Mouse (Mus musculus): Measurements from ENCODE around the gene Pcif1. TPM values are rescaled to one million over a fixed set of nuclear protein-coding genes. Genes with fewer than 3 reads are reported as not detected.

Pcif1 gene
- 2.8 TPM for polyA plus RNA-seq (2014; fragmentation: Illumina TruSeq; extraction: RNeasy Lipid Tissue Mini Kit (QIAGEN cat#74804); ENCODE audit: low read depth, low replicate concordance)

DNA sequence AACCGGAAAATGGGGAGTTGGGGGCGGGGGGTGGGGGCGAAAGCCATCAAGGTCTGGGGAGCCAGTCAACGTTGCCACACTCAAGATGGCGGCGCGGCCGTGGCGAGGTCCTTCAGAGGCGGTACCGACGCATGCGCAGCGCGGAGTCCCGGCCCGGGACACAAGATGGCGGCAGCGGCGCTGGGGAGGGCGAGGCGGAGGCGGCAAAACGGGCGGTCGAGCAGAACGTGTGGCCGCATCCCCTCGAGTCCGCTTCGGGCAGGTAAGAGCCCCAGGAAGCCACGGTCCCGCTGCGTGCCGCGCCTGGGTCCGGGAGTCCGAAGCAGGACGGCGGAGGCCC is at the start of gene Pcif1:
TSS of gene Pcif1 (plus strand) at position 77 of the 340 bp plus-strand sequence.

DNA sequence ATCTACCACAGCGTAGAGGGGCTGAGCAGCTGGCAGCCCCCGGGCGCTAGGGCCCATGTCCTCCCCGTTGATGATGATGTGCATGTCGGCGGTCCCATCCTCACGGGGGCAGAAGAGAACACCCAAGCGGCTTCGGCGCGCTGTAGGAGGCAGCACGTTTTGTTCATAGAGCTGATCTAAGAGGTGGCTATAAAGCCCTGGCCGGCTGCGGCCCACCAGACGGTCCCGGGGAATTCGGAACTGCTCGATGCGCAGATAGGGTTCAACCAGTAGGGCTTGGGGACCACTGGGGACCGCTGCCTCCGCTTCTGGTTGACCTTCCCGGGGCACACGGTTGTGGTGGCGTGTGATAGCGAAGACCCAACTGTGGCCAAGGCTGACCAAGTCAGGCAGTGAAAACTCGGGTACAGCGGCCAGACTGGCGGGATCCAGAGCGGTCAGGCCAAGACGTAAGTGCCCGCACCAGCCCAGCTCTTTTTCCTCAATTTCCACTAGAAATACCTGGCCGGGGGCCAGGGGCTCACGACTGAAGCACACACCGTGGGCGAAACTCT is 46.3 kb upstream of the Pcif1 start, which contains the start of gene Ctsa:
TSS of gene Ctsa (plus strand) at position 126 of the 554 bp plus-strand sequence.

DNA sequence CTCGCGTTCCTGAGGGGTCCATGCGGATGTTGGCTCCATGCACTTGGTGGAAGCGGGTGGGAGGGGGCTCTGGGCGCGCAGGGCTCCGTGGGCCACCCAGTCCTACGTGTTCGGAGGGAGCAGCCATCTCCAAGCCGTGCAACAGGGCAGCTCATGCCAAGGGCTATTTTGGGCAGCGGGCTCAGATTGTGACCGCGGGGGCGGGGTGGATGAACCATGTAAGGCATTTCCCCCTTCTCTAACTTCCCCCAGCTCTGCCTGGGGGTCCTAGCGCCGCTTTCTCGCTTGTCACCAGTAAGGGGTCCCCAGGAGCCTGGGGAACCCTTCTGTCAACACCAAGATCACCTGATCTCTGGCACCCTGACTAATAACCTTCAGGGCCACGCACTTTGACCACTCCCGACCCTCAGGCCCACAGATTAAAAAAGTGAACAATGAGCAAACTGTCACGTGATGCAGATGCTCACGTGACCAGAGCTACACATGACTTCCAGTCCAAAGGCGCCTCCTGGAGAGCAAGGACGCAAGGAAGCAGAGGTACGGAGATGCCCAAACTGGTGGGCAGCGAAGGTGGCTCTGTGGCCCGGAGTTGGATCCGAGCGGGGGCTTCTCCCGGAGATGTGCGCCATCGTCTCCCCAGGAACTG is 45.7 kb upstream of the Pcif1 start, which contains the start of gene Neurl2:
TSS of gene Neurl2 (minus strand) at position 143 of the 646 bp plus-strand sequence.

DNA sequence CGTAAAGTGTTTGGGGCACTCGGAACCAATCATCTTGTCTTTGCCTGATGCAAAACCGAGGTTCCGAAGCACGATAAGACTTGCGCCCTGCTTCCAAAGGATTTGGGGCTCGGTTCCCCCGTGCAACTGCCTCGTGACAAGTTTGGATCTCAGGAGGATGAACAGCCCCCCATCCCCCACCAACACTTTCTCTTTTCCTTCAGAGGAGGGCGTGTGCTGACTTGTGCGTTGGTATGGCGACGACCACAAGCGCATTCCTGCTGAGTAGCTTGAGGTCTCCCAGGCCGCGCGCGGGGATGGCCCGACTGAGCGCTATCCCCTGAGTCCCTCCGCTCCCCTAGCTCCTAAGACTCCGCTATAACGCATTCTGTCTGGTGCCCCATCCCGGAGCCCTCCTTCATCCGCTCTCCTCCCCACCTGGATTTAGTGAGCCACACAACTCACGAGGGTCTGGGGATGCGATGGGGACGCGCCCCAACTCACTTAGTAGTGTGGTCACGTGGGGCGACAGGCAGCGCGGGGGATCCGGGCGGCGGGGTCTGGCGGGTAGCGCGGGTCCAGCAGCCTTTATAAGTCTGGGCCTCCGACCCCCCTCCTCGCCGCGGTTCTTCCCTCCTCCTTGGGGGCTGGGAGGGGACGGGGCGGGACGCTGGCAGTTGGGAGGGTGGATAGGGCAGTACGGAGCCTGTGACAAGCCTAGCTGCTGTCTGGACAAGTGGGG is 21.8 kb upstream of the Pcif1 start, which contains the start of gene Pltp:
TSS of gene Pltp (minus strand) at position 611 of the 721 bp plus-strand sequence.

DNA sequence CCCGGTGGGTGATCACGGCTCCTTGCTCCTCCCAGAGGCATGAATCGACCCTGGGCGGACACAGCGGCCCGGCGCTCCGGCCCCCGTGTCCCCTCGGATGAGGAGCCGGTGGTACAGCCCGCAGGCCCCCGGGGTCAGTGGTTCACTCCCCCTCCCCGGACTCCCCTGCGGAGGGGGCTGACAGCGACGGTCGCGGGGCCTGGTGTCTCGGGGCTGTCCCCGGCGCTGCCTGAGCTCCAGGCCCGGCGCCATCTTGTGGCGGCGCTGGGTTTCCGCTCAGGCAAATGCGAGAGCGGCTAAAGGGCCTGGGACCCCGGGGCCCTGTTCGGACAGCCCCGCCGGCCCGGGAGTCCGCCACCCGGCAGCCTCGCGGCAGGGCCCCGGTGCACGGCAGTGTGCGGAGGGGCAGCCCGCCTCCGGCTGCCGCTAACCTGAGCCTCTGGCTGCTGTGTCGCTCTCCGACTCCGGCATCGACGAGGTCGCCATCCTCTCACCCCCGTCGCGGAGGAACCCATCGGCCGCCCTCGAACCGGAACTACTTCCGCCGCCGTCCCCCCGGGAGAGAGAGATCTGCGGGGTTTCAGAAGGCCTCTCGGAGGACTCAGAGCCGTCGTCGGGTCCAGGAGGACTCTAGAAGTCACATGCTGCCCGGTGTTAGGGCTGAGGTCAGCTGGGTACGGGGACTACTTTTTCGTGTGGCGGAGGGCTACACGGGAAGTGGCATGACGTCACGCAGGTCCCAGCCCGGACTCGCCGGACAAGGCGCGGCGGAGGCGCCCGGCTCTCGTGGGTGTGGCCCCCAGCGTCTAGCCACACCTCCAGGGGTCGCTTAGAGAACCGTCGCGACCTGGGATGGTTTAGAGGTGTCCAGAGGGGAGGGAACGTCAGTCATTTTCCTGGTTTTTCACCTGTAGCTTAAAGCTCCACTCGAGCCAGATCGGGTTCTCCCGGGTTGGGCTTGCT is 32.3 kb downstream of the Pcif1 start, which contains the start of gene Zfp335:
TSS of gene Zfp335 (minus strand) at position 672 of the 963 bp plus-strand sequence.

DNA sequence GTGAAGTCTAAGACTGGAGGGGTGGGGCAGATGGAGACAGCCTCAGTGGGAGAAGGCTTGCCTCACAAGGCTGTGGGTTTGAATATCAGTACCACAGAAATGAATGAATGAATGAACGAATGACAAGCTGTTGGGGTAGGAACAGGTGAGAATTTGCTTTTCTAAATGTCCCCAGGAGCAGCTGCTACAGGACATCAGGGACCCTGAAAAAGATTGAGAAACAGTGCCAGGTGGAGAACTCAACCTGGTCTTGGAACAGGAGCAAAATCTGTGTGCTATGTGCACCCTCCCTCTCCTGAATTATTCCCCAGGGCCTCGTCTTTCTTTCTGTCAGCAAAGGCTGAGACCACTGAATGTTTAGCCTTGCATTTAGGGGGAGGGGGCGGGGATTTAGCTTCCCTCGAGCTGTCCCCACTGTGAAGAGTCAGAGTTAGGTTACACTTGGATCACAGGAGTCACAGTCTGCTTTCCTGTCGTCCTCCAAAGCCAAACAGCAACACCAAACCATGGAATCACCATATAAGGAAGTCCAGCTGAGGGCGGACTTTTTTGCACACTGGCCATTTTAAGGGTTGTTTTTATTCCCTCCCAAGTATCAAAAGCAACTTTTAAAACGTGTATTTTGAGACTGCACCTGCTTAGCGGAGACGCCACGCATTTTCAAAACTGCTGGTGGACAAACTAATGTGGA is 61.2 kb downstream of the Pcif1 start, which contains the start of gene Mmp9:
TSS of gene Mmp9 (plus strand) at position 641 of the 691 bp plus-strand sequence.

Other genes with a start within 250 kb of the Pcif1 start
- gene Wfdc16, start 240.5 kb upstream of the Pcif1 start, polyA plus RNA-seq (2014; fragmentation: Illumina TruSeq; extraction: RNeasy Lipid Tissue Mini Kit (QIAGEN cat#74804); ENCODE audit: low read depth, low replicate concordance) = 2.0 TPM
- gene Wfdc10, start 223.3 kb upstream of the Pcif1 start, polyA plus RNA-seq (2014; fragmentation: Illumina TruSeq; extraction: RNeasy Lipid Tissue Mini Kit (QIAGEN cat#74804); ENCODE audit: low read depth, low replicate concordance) = 15.1 TPM
- not detected for gene Wfdc9, start 222.7 kb upstream of the Pcif1 start, polyA plus RNA-seq (2014; fragmentation: Illumina TruSeq; extraction: RNeasy Lipid Tissue Mini Kit (QIAGEN cat#74804); ENCODE audit: low read depth, low replicate concordance)
- gene Wfdc11, start 205.2 kb upstream of the Pcif1 start, polyA plus RNA-seq (2014; fragmentation: Illumina TruSeq; extraction: RNeasy Lipid Tissue Mini Kit (QIAGEN cat#74804); ENCODE audit: low read depth, low replicate concordance) = not detected
- gene Wfdc13, start 194.2 kb upstream of the Pcif1 start, polyA plus RNA-seq (2014; fragmentation: Illumina TruSeq; extraction: RNeasy Lipid Tissue Mini Kit (QIAGEN cat#74804); ENCODE audit: low read depth, low replicate concordance) = 2.2 TPM
- gene Spint4, start 180.8 kb upstream of the Pcif1 start, polyA plus RNA-seq (2014; fragmentation: Illumina TruSeq; extraction: RNeasy Lipid Tissue Mini Kit (QIAGEN cat#74804); ENCODE audit: low read depth, low replicate concordance) = not detected
- 8.1 TPM for gene Spint5, start 164.0 kb upstream of the Pcif1 start, polyA plus RNA-seq (2014; fragmentation: Illumina TruSeq; extraction: RNeasy Lipid Tissue Mini Kit (QIAGEN cat#74804); ENCODE audit: low read depth, low replicate concordance)
- 11.3 TPM for gene Wfdc3, start 133.4 kb upstream of the Pcif1 start, polyA plus RNA-seq (2014; fragmentation: Illumina TruSeq; extraction: RNeasy Lipid Tissue Mini Kit (QIAGEN cat#74804); ENCODE audit: low read depth, low replicate concordance)
- gene Dnttip1, start 133.3 kb upstream of the Pcif1 start, polyA plus RNA-seq (2014; fragmentation: Illumina TruSeq; extraction: RNeasy Lipid Tissue Mini Kit (QIAGEN cat#74804); ENCODE audit: low read depth, low replicate concordance) = 5.0 TPM
- gene Ube2c, start 109.4 kb upstream of the Pcif1 start, polyA plus RNA-seq (2014; fragmentation: Illumina TruSeq; extraction: RNeasy Lipid Tissue Mini Kit (QIAGEN cat#74804); ENCODE audit: low read depth, low replicate concordance) = 11.9 TPM
- gene Tnnc2, start 99.3 kb upstream of the Pcif1 start, polyA plus RNA-seq (2014; fragmentation: Illumina TruSeq; extraction: RNeasy Lipid Tissue Mini Kit (QIAGEN cat#74804); ENCODE audit: low read depth, low replicate concordance) = not detected
- gene Snx21, start 93.5 kb upstream of the Pcif1 start, polyA plus RNA-seq (2014; fragmentation: Illumina TruSeq; extraction: RNeasy Lipid Tissue Mini Kit (QIAGEN cat#74804); ENCODE audit: low read depth, low replicate concordance) = 1.4 TPM
- 1.3 TPM for gene Acot8, start 74.4 kb upstream of the Pcif1 start, polyA plus RNA-seq (2014; fragmentation: Illumina TruSeq; extraction: RNeasy Lipid Tissue Mini Kit (QIAGEN cat#74804); ENCODE audit: low read depth, low replicate concordance)
- 14.7 TPM for gene Zswim3, start 74.2 kb upstream of the Pcif1 start, polyA plus RNA-seq (2014; fragmentation: Illumina TruSeq; extraction: RNeasy Lipid Tissue Mini Kit (QIAGEN cat#74804); ENCODE audit: low read depth, low replicate concordance)
- gene Zswim1, start 56.6 kb upstream of the Pcif1 start, polyA plus RNA-seq (2014; fragmentation: Illumina TruSeq; extraction: RNeasy Lipid Tissue Mini Kit (QIAGEN cat#74804); ENCODE audit: low read depth, low replicate concordance) = 6.0 TPM
- gene Spata25, start 50.8 kb upstream of the Pcif1 start, polyA plus RNA-seq (2014; fragmentation: Illumina TruSeq; extraction: RNeasy Lipid Tissue Mini Kit (QIAGEN cat#74804); ENCODE audit: low read depth, low replicate concordance) = 15.7 TPM
- gene Ctsa, start 46.4 kb upstream of the Pcif1 start, polyA plus RNA-seq (2014; fragmentation: Illumina TruSeq; extraction: RNeasy Lipid Tissue Mini Kit (QIAGEN cat#74804); ENCODE audit: low read depth, low replicate concordance) = 5.4 TPM
- gene Neurl2, start 45.8 kb upstream of the Pcif1 start, polyA plus RNA-seq (2014; fragmentation: Illumina TruSeq; extraction: RNeasy Lipid Tissue Mini Kit (QIAGEN cat#74804); ENCODE audit: low read depth, low replicate concordance) = not detected
- 1.1 TPM for gene Pltp, start 21.6 kb upstream of the Pcif1 start, polyA plus RNA-seq (2014; fragmentation: Illumina TruSeq; extraction: RNeasy Lipid Tissue Mini Kit (QIAGEN cat#74804); ENCODE audit: low read depth, low replicate concordance)
- 0.22 TPM for gene Zfp335, start 32.5 kb downstream of the Pcif1 start, polyA plus RNA-seq (2014; fragmentation: Illumina TruSeq; extraction: RNeasy Lipid Tissue Mini Kit (QIAGEN cat#74804); ENCODE audit: low read depth, low replicate concordance)
- not detected for gene Mmp9, start 61.5 kb downstream of the Pcif1 start, polyA plus RNA-seq (2014; fragmentation: Illumina TruSeq; extraction: RNeasy Lipid Tissue Mini Kit (QIAGEN cat#74804); ENCODE audit: low read depth, low replicate concordance)
- 8.0 TPM for gene Slc12a5, start 81.5 kb downstream of the Pcif1 start, polyA plus RNA-seq (2014; fragmentation: Illumina TruSeq; extraction: RNeasy Lipid Tissue Mini Kit (QIAGEN cat#74804); ENCODE audit: low read depth, low replicate concordance)
- 22.8 TPM for gene Ncoa5, start 155.6 kb downstream of the Pcif1 start, polyA plus RNA-seq (2014; fragmentation: Illumina TruSeq; extraction: RNeasy Lipid Tissue Mini Kit (QIAGEN cat#74804); ENCODE audit: low read depth, low replicate concordance)
- gene Cd40, start 176.3 kb downstream of the Pcif1 start, polyA plus RNA-seq (2014; fragmentation: Illumina TruSeq; extraction: RNeasy Lipid Tissue Mini Kit (QIAGEN cat#74804); ENCODE audit: low read depth, low replicate concordance) = not detected
- 2.2 TPM for gene 1700025C18Rik, start 211.4 kb downstream of the Pcif1 start, polyA plus RNA-seq (2014; fragmentation: Illumina TruSeq; extraction: RNeasy Lipid Tissue Mini Kit (QIAGEN cat#74804); ENCODE audit: low read depth, low replicate concordance)

Data from testis, adult 10 weeks (tissue).